Mouse (Mus musculus): Measurements from ENCODE around the gene Gm11757.
"Not testable (repeated sequence)": the region's sequence is repeated elsewhere in the genome, so short reads cannot be mapped to it uniquely, and the experiment has no call there.

Gene Gm11757

GRCm38 (mm10) chr4:73891012-73891411, at the start of gene Gm11757:
Gene Gm11757 (minus strand): TSS chr4:73891112.
- not testable (repeated sequence) for DNase-seq (ENCODE audit: low spot score)

GRCm38 (mm10) chr4:73920660-73921059, 29.7 kb upstream of the Gm11757 start, which contains the start of gene Gm11756:
Gene Gm11756 (minus strand): TSS chr4:73920760.
- not testable (repeated sequence) for DNase-seq (ENCODE audit: low spot score)

- DNase-seq (ENCODE audit: low spot score) = not testable (repeated sequence)
These were observed 14.9 kb upstream of the Gm11757 start, which contains the start of gene Gm13871 for GRCm38 (mm10) chr4:73905853-73906252. Gene Gm13871 (minus strand): TSS chr4:73905953.

GRCm38 (mm10) chr4:73876166-73876565, 14.7 kb downstream of the Gm11757 start, which contains the start of gene Gm11758:
Gene Gm11758 (minus strand): TSS chr4:73876266.
- DNase-seq (ENCODE audit: low spot score) = not testable (repeated sequence)
